Mouse (Mus musculus): ENCODE results near the gene Tmem132b. TPM values are rescaled to one million over a fixed set of nuclear protein-coding genes. Genes with fewer than 3 reads are reported as not detected.

Tmem132b gene
- polyA plus RNA-seq, 1 experiment from 2014 or later: not detected

DNA sequence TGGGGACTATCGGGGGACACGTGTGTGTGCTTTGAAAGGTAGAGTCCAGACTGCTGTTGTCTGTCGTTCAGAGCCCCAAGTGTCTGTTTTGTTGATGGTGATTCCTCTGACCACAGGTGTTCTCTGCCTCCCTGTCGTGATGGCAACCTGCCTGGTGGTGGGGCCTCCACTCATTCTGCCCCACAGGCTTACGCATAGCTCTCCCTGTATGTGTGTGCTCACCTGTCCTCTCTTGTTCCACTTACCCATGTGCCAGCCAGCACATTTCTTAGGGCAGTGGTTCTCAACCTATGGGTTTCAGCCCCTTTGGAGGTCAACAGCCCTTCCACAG is 38.5 kb upstream of the Tmem132b start:
- H3K36me3 ChIP-seq: peaks cover 3% of the 10 kb centered on the region; the same call in 1 of the 2 replicates
- H3K27me3 ChIP-seq: no peaks in the 10 kb centered on the region
- no peak overlapping the region for H3K27ac ChIP-seq
- no peak overlapping the region for H3K4me3 ChIP-seq
- ATAC-seq (replicated peaks; ENCODE audit: insufficient number of reproducible peaks, insufficient read depth, low FRiP score, low read depth): no peak
- no peak overlapping the region for H3K9ac ChIP-seq
- H3K9me3 ChIP-seq (replicated peaks): no peaks in the 10 kb centered on the region
- H3K4me1 ChIP-seq (replicated peaks): peaks cover 4% of the 10 kb centered on the region; the same call in 1 of the 2 replicates
- WGBS: 72% methylated on average over 5 of the region's 5 CpGs
- no peak overlapping the region for H3K4me2 ChIP-seq

DNA sequence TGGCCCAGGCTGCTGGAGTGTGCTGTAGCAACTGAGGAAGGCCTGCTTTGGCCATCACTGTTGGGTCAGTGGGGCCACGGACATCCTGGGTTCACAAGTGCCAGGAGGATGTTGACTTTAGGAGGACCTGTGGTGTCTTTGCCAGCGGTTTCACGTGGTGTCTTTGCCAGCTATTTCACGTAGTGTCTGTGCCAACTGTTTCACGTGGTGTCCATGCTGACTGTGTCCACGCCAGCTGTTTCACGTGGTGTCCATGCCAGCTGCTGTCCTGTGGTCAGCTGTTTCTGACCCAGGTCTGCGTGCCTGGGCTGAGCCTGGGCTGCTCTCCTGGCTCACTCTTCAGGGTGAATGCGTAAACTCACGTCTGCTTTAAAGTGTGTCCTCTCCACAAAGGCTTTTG is 35.9 kb upstream of the Tmem132b start:
- no peaks in the 10 kb centered on the region for H3K9me3 ChIP-seq (replicated peaks)
- no peaks in the 10 kb centered on the region for H3K27me3 ChIP-seq
- no peak overlapping the region for H3K4me3 ChIP-seq
- no peak overlapping the region for H3K4me2 ChIP-seq
- H3K4me1 ChIP-seq (replicated peaks): no peaks in the 10 kb centered on the region
- no peak overlapping the region for H3K27ac ChIP-seq
- H3K9ac ChIP-seq: no peak overlapping the region
- 86% methylated on average over 10 of the region's 10 CpGs for WGBS
- no peak for ATAC-seq (replicated peaks; ENCODE audit: insufficient number of reproducible peaks, insufficient read depth, low FRiP score, low read depth)
- H3K36me3 ChIP-seq: no peaks in the 10 kb centered on the region; the same call in 1 of the 2 replicates

DNA sequence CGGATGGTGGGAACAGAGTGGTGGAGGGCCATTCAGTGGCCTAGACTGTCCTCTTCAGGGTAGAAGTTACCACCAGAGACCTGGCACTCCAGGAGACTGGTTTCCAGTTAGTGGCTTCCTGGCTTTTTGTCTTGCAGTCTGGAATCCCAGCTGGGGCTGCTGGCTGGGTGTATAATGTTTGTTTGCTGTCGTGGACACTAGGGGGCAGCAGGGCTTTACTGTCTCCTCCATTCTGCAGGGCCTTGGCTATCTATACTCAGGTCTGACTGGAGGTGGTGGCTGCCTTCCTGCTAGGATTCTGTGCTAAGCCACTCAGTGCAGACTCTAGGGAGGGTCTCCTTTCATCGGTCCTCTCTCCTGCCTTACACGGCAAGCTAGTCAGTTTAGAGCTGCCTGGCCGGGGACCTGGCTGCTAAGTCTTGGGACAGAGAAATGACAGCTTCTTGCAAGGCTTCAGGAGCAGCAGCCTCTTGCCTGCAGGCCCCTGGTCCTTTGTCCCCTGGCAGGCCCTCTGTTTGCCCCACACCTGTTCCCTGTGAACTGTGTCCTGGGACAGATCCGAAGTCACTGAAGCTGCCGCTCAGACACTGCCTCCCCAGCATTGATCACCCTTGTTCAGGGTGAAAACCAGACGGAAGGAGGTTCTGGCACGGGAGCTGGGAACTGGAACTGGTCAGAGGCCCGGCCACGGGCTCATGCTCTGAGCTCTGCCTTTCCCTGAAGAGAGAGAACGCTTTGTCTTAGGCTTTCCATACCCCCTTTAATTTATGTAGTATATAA is 33.6 kb upstream of the Tmem132b start:
- no peak overlapping the region for H3K27ac ChIP-seq
- H3K27me3 ChIP-seq: no peaks in the 10 kb centered on the region
- no peak; the same call in 1 of the 2 replicates for ATAC-seq (replicated peaks; ENCODE audit: insufficient number of reproducible peaks, insufficient read depth, low FRiP score, low read depth)
- H3K9ac ChIP-seq: no peak overlapping the region
- no peaks in the 10 kb centered on the region for H3K9me3 ChIP-seq (replicated peaks)
- H3K4me2 ChIP-seq: no peak overlapping the region
- no peak overlapping the region for H3K4me3 ChIP-seq
- no peaks in the 10 kb centered on the region for H3K36me3 ChIP-seq
- 69% methylated on average over 12 of the region's 12 CpGs for WGBS
- H3K4me1 ChIP-seq (replicated peaks): no peaks in the 10 kb centered on the region

DNA sequence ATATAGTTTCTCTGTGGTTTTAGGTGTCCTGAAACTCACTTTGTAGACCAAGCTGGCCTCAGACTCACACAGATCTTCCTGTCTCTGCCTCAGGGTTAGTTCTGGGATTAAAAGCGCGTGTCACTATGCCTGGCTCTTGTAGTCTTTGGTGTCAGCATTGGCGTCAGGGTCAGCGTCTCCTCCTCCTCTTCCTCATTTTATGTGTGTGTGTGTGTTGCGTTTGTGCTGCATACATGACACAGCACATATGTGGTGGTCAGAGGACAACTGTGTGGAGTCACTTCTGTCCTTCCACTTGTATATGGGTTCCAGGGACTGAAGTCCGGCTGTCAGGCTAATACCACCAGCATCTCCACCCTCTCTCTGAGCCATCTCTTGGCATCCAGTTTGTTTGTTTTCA is 30.1 kb upstream of the Tmem132b start:
- ATAC-seq (replicated peaks; ENCODE audit: insufficient number of reproducible peaks, insufficient read depth, low FRiP score, low read depth): no peak
- Histone ChIP-seq H3K9ac (no peak overlapping the region), H3K9me3 (replicated peaks) (no peaks in the 10 kb centered on the region), H3K36me3 (no peaks in the 10 kb centered on the region), H3K4me3 (no peak overlapping the region), H3K4me2 (no peak overlapping the region), H3K4me1 (replicated peaks) (no peaks in the 10 kb centered on the region), H3K27me3 (no peaks in the 10 kb centered on the region), H3K27ac (no peak overlapping the region)
- WGBS: 87% methylated on average over 6 of the region's 6 CpGs

DNA sequence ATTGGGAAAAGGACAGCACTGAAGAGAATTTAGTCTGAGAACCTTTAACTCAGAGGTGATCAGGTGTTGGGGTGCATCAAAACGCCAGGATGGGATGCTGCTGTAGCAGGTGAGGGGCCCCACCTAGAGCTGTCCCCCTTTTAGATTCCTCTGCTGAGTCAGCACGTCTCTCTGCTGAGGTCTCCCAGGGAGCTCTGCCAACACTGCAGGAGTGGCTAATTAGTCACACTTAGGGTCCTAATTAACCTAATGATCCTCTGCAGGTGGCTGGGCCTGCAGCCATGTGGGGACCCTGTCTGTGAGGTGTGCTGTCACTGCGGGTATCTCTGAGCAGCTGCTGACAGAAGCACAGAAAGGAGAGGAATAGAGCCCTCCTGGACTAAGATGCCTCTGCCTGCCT is 29.4 kb upstream of the Tmem132b start:
- H3K9me3 ChIP-seq (replicated peaks): no peaks in the 10 kb centered on the region
- H3K4me1 ChIP-seq (replicated peaks): no peaks in the 10 kb centered on the region
- no peak for ATAC-seq (replicated peaks; ENCODE audit: insufficient number of reproducible peaks, insufficient read depth, low FRiP score, low read depth)
- H3K9ac ChIP-seq: no peak overlapping the region
- H3K36me3 ChIP-seq: no peaks in the 10 kb centered on the region
- H3K27me3 ChIP-seq: no peaks in the 10 kb centered on the region
- H3K4me2 ChIP-seq: no peak overlapping the region
- no peak overlapping the region for H3K4me3 ChIP-seq
- WGBS: 50% methylated on average over 3 of the region's 3 CpGs
- no peak overlapping the region for H3K27ac ChIP-seq

DNA sequence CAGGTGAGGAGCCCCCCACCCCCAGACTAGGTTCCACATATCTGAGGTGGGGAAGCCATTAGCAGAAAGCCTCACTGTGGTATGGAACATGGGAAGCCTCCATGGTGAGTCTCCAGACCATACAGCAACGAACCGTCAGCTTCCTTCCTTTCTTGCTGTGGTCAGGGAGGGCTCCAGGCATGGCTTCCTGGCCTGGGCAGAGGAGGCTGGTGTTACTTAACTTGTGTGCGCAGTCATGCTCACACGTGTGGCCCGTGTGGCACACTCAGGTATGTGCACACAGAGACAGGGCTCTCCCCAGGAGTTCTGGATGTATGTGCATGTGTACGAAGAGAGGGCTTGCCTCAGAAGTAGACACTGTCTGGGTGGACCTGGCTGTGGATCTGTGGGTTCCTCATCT is 27.9 kb upstream of the Tmem132b start:
- Histone ChIP-seq H3K27me3 (no peaks in the 10 kb centered on the region), H3K9me3 (replicated peaks) (no peaks in the 10 kb centered on the region), H3K4me2 (no peak overlapping the region), H3K9ac (no peak overlapping the region), H3K36me3 (0 out of 2 replicates have a peak, but pooled peaks cover 1% of the 10 kb centered on the region), H3K4me1 (replicated peaks) (no peaks in the 10 kb centered on the region), H3K27ac (no peak overlapping the region), H3K4me3 (no peak overlapping the region)
- ATAC-seq (replicated peaks; ENCODE audit: insufficient number of reproducible peaks, insufficient read depth, low FRiP score, low read depth): no peak
- WGBS: 88% methylated on average over 6 of the region's 6 CpGs

DNA sequence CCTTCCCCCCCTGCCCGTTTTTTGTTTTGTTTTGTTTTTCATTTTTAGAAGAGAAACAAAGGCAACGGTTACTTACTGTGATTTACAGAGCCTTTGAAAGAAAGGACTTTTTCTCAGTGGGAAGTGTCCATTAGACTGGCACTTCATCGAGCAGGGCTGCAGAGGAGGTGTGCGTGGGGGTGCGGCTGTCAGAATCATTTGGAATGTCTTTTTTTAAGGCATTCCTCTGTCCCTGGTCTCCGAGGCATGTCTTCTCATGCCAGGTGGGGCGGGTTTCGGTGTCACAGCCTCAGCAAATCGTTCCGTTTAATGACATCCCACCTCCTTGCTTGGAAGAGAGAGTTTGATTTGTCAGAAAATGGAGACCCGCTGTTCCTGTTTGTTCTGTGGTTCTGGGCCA is 26.9 kb upstream of the Tmem132b start:
- no peaks in the 10 kb centered on the region for H3K27me3 ChIP-seq
- H3K9me3 ChIP-seq (replicated peaks): no peaks in the 10 kb centered on the region
- H3K9ac ChIP-seq: no peak overlapping the region
- H3K4me2 ChIP-seq: no peak overlapping the region
- H3K4me1 ChIP-seq (replicated peaks): no peaks in the 10 kb centered on the region
- no peak overlapping the region for H3K4me3 ChIP-seq
- ATAC-seq (replicated peaks; ENCODE audit: insufficient number of reproducible peaks, insufficient read depth, low FRiP score, low read depth): no peak
- 0 out of 2 replicates have a peak, but pooled peaks cover 4% of the 10 kb centered on the region for H3K36me3 ChIP-seq
- WGBS: 73% methylated on average over 11 of the region's 11 CpGs
- H3K27ac ChIP-seq: no peak overlapping the region

DNA sequence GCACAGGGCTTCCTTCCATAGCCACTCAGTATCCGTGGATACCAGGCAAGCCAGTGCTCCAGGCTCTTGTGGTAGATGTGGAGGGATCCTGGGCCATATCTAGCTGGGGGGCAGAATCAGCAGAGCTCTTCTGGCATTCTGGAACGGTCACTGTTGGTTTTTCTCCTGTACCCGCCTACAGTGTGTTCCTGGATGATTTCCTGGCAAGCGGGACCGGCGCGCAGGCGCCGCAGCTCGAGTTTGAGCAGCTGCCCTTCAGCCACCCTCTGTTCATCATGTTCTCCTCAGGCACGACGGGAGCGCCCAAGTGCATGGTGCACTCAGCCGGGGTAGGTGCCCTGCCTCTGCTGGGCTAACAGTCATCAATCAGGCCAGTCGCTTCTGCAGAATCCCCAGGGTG is 25.6 kb upstream of the Tmem132b start:
- H3K4me3 ChIP-seq: no peak overlapping the region
- no peak overlapping the region for H3K27ac ChIP-seq
- ATAC-seq (replicated peaks; ENCODE audit: insufficient number of reproducible peaks, insufficient read depth, low FRiP score, low read depth): no peak
- H3K4me1 ChIP-seq (replicated peaks): no peaks in the 10 kb centered on the region
- no peak overlapping the region for H3K9ac ChIP-seq
- WGBS: 79% methylated on average over 15 of the region's 15 CpGs
- 0 out of 2 replicates have a peak, but pooled peaks cover 4% of the 10 kb centered on the region for H3K36me3 ChIP-seq
- no peak overlapping the region for H3K4me2 ChIP-seq
- no peaks in the 10 kb centered on the region for H3K9me3 ChIP-seq (replicated peaks)
- H3K27me3 ChIP-seq: no peaks in the 10 kb centered on the region

DNA sequence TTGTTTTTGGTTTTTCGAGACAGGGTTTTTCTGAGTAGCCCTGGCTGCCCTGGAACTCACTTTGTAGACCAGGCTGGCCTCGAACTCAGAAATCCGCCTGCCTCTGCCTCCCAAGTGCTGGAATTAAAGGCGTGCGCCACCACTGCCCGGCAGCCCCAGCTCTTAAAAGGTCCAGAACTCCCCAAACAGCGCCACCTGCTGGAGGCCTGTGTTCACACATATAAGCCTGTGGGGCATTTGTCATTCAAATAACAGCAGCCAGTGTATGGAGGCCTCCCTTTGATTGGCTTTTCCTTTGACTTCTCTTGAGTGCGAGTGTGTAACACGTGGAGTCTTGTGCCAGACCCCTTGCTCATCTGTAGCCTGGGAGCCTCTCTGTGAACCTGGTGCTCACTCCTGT is 24.0 kb upstream of the Tmem132b start:
- no peaks in the 10 kb centered on the region for H3K27me3 ChIP-seq
- H3K9ac ChIP-seq: no peak overlapping the region
- no peak overlapping the region for H3K4me2 ChIP-seq
- no peak overlapping the region for H3K27ac ChIP-seq
- peaks cover 14% of the 10 kb centered on the region; the same call in 1 of the 2 replicates for H3K36me3 ChIP-seq
- ATAC-seq (replicated peaks; ENCODE audit: insufficient number of reproducible peaks, insufficient read depth, low FRiP score, low read depth): no peak
- 91% methylated on average over 9 of the region's 9 CpGs for WGBS
- no peaks in the 10 kb centered on the region for H3K9me3 ChIP-seq (replicated peaks)
- no peak overlapping the region for H3K4me3 ChIP-seq
- H3K4me1 ChIP-seq (replicated peaks): no peaks in the 10 kb centered on the region

DNA sequence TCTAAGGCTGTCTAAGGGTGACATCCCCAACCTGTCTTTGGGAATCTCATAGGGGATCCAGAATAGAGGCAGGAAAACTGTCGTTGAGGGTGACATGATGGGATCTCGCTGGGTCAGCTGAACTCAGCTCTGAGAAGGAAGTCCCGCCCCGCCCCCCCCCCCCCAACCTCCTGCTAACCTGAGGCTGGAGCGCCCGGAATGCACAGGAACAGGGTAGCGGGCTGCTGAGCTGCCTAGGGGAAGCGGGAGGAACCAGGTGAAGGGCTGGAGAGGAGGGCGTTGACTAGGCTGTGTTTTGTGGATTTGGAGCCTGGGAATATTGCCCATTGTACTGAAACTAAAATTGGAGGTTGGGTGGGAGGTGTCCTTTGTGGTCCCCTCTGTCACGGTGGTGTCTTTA is 23.6 kb upstream of the Tmem132b start:
- H3K9ac ChIP-seq: no peak overlapping the region
- no peaks in the 10 kb centered on the region for H3K27me3 ChIP-seq
- H3K4me2 ChIP-seq: no peak overlapping the region
- no peak for ATAC-seq (replicated peaks; ENCODE audit: insufficient number of reproducible peaks, insufficient read depth, low FRiP score, low read depth)
- H3K9me3 ChIP-seq (replicated peaks): no peaks in the 10 kb centered on the region
- H3K4me1 ChIP-seq (replicated peaks): no peaks in the 10 kb centered on the region
- no peak overlapping the region for H3K27ac ChIP-seq
- H3K4me3 ChIP-seq: no peak overlapping the region
- WGBS: 87% methylated on average over 10 of the region's 10 CpGs
- H3K36me3 ChIP-seq: peaks cover 15% of the 10 kb centered on the region; the same call in 1 of the 2 replicates

DNA sequence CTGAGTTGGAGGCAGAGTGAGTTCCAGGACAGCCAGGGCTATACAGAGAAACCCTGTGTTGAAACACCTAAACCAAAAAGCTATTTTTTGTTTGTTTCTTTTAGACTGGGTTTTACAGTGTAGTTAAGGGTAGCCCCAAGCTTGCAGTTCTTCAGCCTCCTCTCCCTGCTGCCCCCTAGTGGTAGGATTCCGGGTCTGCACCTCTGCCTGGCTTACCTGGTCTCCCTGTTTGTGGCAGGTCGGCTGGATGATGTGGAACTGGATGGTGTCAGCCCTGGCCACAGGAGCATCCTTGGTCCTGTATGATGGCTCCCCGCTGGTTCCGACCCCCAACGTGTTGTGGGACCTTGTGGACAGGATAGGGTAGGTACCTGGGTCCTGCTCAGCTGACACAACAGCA is 22.0 kb upstream of the Tmem132b start:
- ATAC-seq (replicated peaks; ENCODE audit: insufficient number of reproducible peaks, insufficient read depth, low FRiP score, low read depth): no peak
- H3K27me3 ChIP-seq: no peaks in the 10 kb centered on the region
- H3K9ac ChIP-seq: no peak overlapping the region
- H3K4me1 ChIP-seq (replicated peaks): no peaks in the 10 kb centered on the region
- H3K9me3 ChIP-seq (replicated peaks): no peaks in the 10 kb centered on the region
- 53% methylated on average over 5 of the region's 5 CpGs for WGBS
- no peak overlapping the region for H3K4me2 ChIP-seq
- peaks cover 15% of the 10 kb centered on the region; the same call in 1 of the 2 replicates for H3K36me3 ChIP-seq
- no peak overlapping the region for H3K4me3 ChIP-seq
- H3K27ac ChIP-seq: no peak overlapping the region

DNA sequence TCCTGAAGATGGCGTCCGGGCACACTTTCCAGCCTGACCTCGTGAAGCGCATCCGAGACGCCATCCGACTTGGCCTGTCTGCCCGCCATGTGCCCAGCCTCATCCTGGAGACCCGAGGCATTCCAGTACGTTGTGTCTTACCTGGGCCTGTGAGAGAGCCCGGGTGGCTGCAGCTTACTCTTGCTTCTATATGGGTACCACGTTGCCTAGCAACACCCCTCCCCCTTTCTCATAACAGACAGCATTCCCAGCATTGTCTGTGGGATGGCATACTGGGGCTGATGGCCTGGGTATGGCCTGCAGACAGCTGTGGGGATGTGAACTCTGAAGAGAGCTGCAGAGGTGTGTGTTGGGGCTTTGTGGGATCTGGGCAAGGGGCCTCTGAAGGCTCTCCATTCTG is 16.6 kb upstream of the Tmem132b start:
- H3K36me3 ChIP-seq: peaks cover 12% of the 10 kb centered on the region; the same call in 1 of the 2 replicates

More for the DNA sequence above, 16.6 kb upstream of the Tmem132b start:
- Histone ChIP-seq H3K4me1 (replicated peaks) (peaks cover 17% of the 10 kb centered on the region), H3K4me3 (no peak overlapping the region), H3K4me2 (no peak overlapping the region), H3K9me3 (replicated peaks) (no peaks in the 10 kb centered on the region), H3K27me3 (no peaks in the 10 kb centered on the region), H3K27ac (no peak overlapping the region), H3K9ac (no peak overlapping the region)
- 89% methylated on average over 12 of the region's 12 CpGs for WGBS
- ATAC-seq (replicated peaks; ENCODE audit: insufficient number of reproducible peaks, insufficient read depth, low FRiP score, low read depth): no peak
